Comparison of ENCODE assay signal across 7 mouse cellular contexts in genomic region chr17:34079621-34080020, GRCm38 (mm10). TPM values are rescaled to one million over a fixed set of nuclear protein-coding genes. Genes with fewer than 3 reads are reported as not detected.
DNase-seq lines count a peak whose midpoint lies in the region; ATAC-seq lines count a peak whose summit lies in the region.

No protein-coding gene starts in this region.

- H3K36me3 ChIP-seq in midbrain, embryonic 11.5 days (ENCODE audit: control insufficient read depth, insufficient read depth, low read length) = no peaks in the 10 kb centered on the region

- WGBS in midbrain, embryonic 11.5 days = 15% methylated on average over 5 of the region's 5 CpGs

- no peak overlapping the region for H3K4me2 ChIP-seq in midbrain, embryonic 11.5 days

- DNase-seq in urinary bladder, postnatal 14 days (ENCODE audit: low spot score) = peak; percentile 19
- no peak for DNase-seq in urinary bladder, adult 18-20 months (ENCODE audit: low spot score in 2 of 2)
- DNase-seq in c-Kit-positive CD71-positive TER-119-positive erythroid progenitor cells, embryonic 14.5 days (ENCODE audit: low spot score) = peak; percentile 43
- DNase-seq in heart, postnatal 4 days = peak; percentile 28
- DNase-seq in layer of hippocampus, adult 8-10 months (ENCODE audit: low spot score in 2 of 2) = peak; percentile 19 to 49
- no peak for DNase-seq in midbrain, embryonic 11.5 days (ENCODE audit: low spot score, missing footprints)
- DNase-seq in testis, postnatal 10 days (ENCODE audit: low spot score) = no peak

- H3K27me3 ChIP-seq in midbrain, embryonic 11.5 days (ENCODE audit: control insufficient read depth, insufficient read depth, low read length) = peaks cover 10% of the 10 kb centered on the region

- no peaks in the 10 kb centered on the region for H3K4me1 ChIP-seq in midbrain, embryonic 11.5 days (ENCODE audit: control insufficient read depth, insufficient read depth, low read length)

- no peak overlapping the region for H3K4me3 ChIP-seq in midbrain, embryonic 11.5 days (ENCODE audit: low read depth, low read length)

- no peak overlapping the region for H3K9ac ChIP-seq in midbrain, embryonic 11.5 days (ENCODE audit: low read length)

- peak; percentile 80 for ATAC-seq in midbrain, embryonic 11.5 days (ENCODE audit: low FRiP score)

- no peak overlapping the region for H3K27ac ChIP-seq in midbrain, embryonic 11.5 days (ENCODE audit: low read depth, low read length)

- H3K9me3 ChIP-seq in midbrain, embryonic 11.5 days (ENCODE audit: control insufficient read depth, low read length) = no peaks in the 10 kb centered on the region

RNA-seq across cellular contexts. Expression of gene H2-Oa, which starts 12.5 kb away (rescaled TPM):
- total RNA-seq in heart, postnatal 4 days (2021) = not detected
- 1 to 10 TPM in 2 of 4 experiments, not detected in 2; 2.6 to 3.6 TPM for total RNA-seq in layer of hippocampus, adult 8-10 months (2022)
- 0.19 and 0.33 TPM in 2 replicates for polyA plus RNA-seq in midbrain, embryonic 11.5 days (2014; fragmentation: Nextera tagmentation; extraction: Ambion mirVana)

RNA-seq across cellular contexts. Expression of gene H2-DMa, which starts 39.7 kb away (rescaled TPM):
- total RNA-seq in heart, postnatal 4 days (2021) = 1 to 10 TPM; 5.6 to 6.0 TPM
- total RNA-seq in layer of hippocampus, adult 8-10 months (2022) = 10 to 100 TPM; 31.5 to 37.7 (median 34.2) TPM
- polyA plus RNA-seq in midbrain, embryonic 11.5 days (2014; fragmentation: Nextera tagmentation; extraction: Ambion mirVana) = 8.0 and 9.5 TPM in 2 replicates

RNA-seq across cellular contexts. Expression of gene Col11a2, which starts 40.4 kb away (rescaled TPM):
- 1 to 10 TPM; 1.4 to 2.2 TPM for total RNA-seq in heart, postnatal 4 days (2021)
- total RNA-seq in layer of hippocampus, adult 8-10 months (2022) = 10 to 100 TPM; 22.6 to 30.2 (median 27.5) TPM
- polyA plus RNA-seq in midbrain, embryonic 11.5 days (2014; fragmentation: Nextera tagmentation; extraction: Ambion mirVana) = 0.52 and 1.4 TPM in 2 replicates

RNA-seq across cellular contexts. Expression of gene Brd2, which starts 42.8 kb away (rescaled TPM):
- 100 to 1,000 TPM; 125 to 128 TPM for total RNA-seq in heart, postnatal 4 days (2021)
- total RNA-seq in layer of hippocampus, adult 8-10 months (2022) = 100 to 1,000 TPM; 190 to 204 (median 197) TPM
- 98.7 and 99.2 TPM in 2 replicates for polyA plus RNA-seq in midbrain, embryonic 11.5 days (2014; fragmentation: Nextera tagmentation; extraction: Ambion mirVana)

RNA-seq across cellular contexts. Expression of gene Rxrb, which starts 48.0 kb away (rescaled TPM):
- 10 to 100 TPM; 35.5 to 39.5 TPM for total RNA-seq in heart, postnatal 4 days (2021)
- total RNA-seq in layer of hippocampus, adult 8-10 months (2022) = 10 to 100 TPM; 70.8 to 85.4 (median 78.0) TPM
- polyA plus RNA-seq in midbrain, embryonic 11.5 days (2014; fragmentation: Nextera tagmentation; extraction: Ambion mirVana) = 17.2 and 17.9 TPM in 2 replicates

Comparison
In these comparisons a context has a peak if more than half of its experiments do, and no peak if none do; other contexts are left out.
1. DNase-seq: peak in urinary bladder, postnatal 14 days (single experiment), c-Kit-positive CD71-positive TER-119-positive erythroid progenitor cells, embryonic 14.5 days (single experiment), heart, postnatal 4 days (single experiment) and layer of hippocampus, adult 8-10 months (2 of 2); none in urinary bladder, adult 18-20 months (0 of 2), midbrain, embryonic 11.5 days (single experiment) and testis, postnatal 10 days (single experiment).
2. RNA of gene H2-DMa, which starts 39.7 kb away (total RNA-seq): 31.5 to 37.7 TPM in layer of hippocampus, adult 8-10 months; 5.6 to 6.0 TPM in heart, postnatal 4 days; every median in the first group is over 4 times any median in the second.
3. RNA of gene Col11a2, which starts 40.4 kb away (total RNA-seq): 22.6 to 30.2 TPM in layer of hippocampus, adult 8-10 months; 1.4 to 2.2 TPM in heart, postnatal 4 days; every median in the first group is over 4 times any median in the second.